10 mouse cellular contexts compared by ENCODE assay signal in the genomic region with DNA sequence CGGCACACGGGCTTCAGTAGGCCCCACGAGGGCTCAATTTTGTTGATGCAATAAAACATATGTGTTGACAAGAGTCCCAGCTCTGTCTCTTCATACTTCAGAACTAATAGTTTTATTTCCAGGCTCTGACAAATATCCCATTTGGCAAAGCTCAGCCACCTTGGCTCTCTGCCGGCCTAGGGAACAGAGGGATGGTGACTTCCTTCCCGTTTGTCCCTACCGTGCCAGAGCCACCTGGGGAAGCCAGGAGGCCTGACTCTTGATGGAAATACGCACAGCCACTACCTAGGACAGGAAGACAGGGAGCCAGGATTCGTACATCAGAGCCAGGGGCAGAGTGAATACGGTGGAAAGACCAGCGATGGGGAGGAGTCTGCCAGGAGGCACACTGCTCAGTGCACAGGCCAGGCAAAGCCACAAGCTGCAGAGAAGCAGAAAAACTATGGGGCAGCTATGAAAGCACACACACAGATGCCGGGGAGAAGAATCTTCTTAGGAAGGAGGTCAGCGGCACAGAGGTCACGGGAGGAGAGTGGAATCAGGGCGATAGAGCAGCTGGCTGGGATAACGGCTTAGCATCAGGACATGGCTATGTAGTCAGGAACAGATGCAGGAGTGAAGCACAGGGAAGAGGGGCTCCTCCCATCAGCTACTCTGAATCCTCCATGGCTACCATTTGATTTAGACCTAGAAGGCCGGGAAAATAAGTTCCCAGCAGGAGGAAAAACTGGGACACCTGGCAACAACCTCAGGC. TPM values are rescaled to one million over a fixed set of nuclear protein-coding genes. Genes with fewer than 3 reads are reported as not detected.
DNase-seq lines count a peak whose midpoint lies in the region; ATAC-seq lines count a peak whose summit lies in the region.
"Had no signal": no experiment of that assay in that cellular context is flagged by ENCODE, and none has a peak within 500 bp of the region (broad histone marks: within the 10 kb centered on the region; RNA-seq: fewer than 3 reads in every experiment).

No protein-coding gene starts in this region.

- H3K9ac ChIP-seq in heart, embryonic 11.5 days (ENCODE audit: low read depth, low read length) = no peak overlapping the region
- H3K9ac ChIP-seq: forebrain, embryonic 12.5 days; liver, embryonic 13.5 days had no signal

- no peaks in the 10 kb centered on the region for H3K36me3 ChIP-seq in heart, embryonic 11.5 days (ENCODE audit: control insufficient read depth, insufficient read depth, low read length)
- H3K36me3 ChIP-seq: liver, embryonic 13.5 days had no signal

- no peak overlapping the region for H3K27ac ChIP-seq in heart, embryonic 11.5 days (ENCODE audit: low read depth, low read length)
- H3K27ac ChIP-seq: forebrain, embryonic 12.5 days; liver, embryonic 13.5 days had no signal

- peaks cover 24% of the 10 kb centered on the region for H3K4me1 ChIP-seq in heart, embryonic 11.5 days (ENCODE audit: control insufficient read depth, insufficient read depth, low read length)

- intact Hi-C loops in heart, postnatal 25 days (cut with DNase I) = loop anchor here (2.0 kb wide), 1 partner anchor 47 kb away; no protein-coding TSS in a partner anchor

- H3K4me2 ChIP-seq in heart, embryonic 11.5 days = no peak overlapping the region
- H3K4me2 ChIP-seq: forebrain, embryonic 12.5 days; liver, embryonic 13.5 days had no signal

- no peak for ATAC-seq in heart, embryonic 11.5 days (replicated peaks; ENCODE audit: insufficient number of reproducible peaks, low FRiP score, low TSS enrichment)

- no peak overlapping the region for H3K4me3 ChIP-seq in heart, embryonic 11.5 days (ENCODE audit: low read depth, low read length)
- H3K4me3 ChIP-seq: forebrain, embryonic 12.5 days; liver, embryonic 13.5 days had no signal

- H3K27me3 ChIP-seq in heart, embryonic 11.5 days (ENCODE audit: control insufficient read depth, insufficient read depth, low read length) = no peaks in the 10 kb centered on the region
- H3K27me3 ChIP-seq: forebrain, embryonic 12.5 days; liver, embryonic 13.5 days had no signal

- DNase-seq in heart, adult 18-20 months = peak; percentile 79 to 82
- DNase-seq in cerebellum, postnatal 14 days = peak; percentile 83 to 89
- DNase-seq in heart, postnatal 25 days (ENCODE audit: low spot score) = peak; percentile 48
- peak; percentile 57 to 73 for DNase-seq in lung, postnatal 4 days
- no peak for DNase-seq in frontal cortex, postnatal 14 days (ENCODE audit: low spot score in 2 of 2)
- no peak for DNase-seq in spleen, postnatal 10 days (ENCODE audit: low spot score in 2 of 2)
- DNase-seq in thymus, postnatal 25 days = no peak
- DNase-seq: liver, embryonic 13.5 days had no signal

- 77% methylated on average over 16 of the region's 16 CpGs for WGBS in heart, embryonic 11.5 days (ENCODE audit: insufficient replicate concordance)

- no peaks in the 10 kb centered on the region for H3K9me3 ChIP-seq in heart, embryonic 11.5 days (replicated peaks; ENCODE audit: control insufficient read depth, low read length)
- H3K9me3 ChIP-seq: forebrain, embryonic 12.5 days; liver, embryonic 13.5 days had no signal

RNA-seq across cellular contexts. Expression of gene Rnf144a, which starts 11.5 kb away (rescaled TPM):
- total RNA-seq in heart, adult 18-20 months (2021) = 10 to 100 TPM in 1 of 2 experiments, 1 to 10 TPM in 1; 9.7 to 12.1 TPM
- 4.6 and 7.4 TPM in 2 replicates for polyA plus RNA-seq in heart, embryonic 11.5 days (2014; fragmentation: Nextera tagmentation; extraction: Ambion mirVana)
- total RNA-seq in heart, postnatal 25 days (2021) = 10 to 100 TPM; 15.5 to 22.1 TPM

RNA-seq across cellular contexts. Expression of gene Rsad2, which starts 52.7 kb away (rescaled TPM):
- total RNA-seq in heart, adult 18-20 months (2021) = 1 to 10 TPM; 5.8 to 7.8 TPM
- 0.13 and 0.20 TPM in 2 replicates for polyA plus RNA-seq in heart, embryonic 11.5 days (2014; fragmentation: Nextera tagmentation; extraction: Ambion mirVana)
- total RNA-seq in heart, postnatal 25 days (2021) = 10 to 100 TPM in 1 of 2 experiments, 1 to 10 TPM in 1; 9.6 to 12.4 TPM

Comparison
In these comparisons a context has a peak if more than half of its experiments do, and no peak if none do; other contexts are left out.
1. DNase-seq: peak in heart, adult 18-20 months (2 of 2), cerebellum, postnatal 14 days (2 of 2), heart, postnatal 25 days (single experiment) and lung, postnatal 4 days (2 of 2); none in frontal cortex, postnatal 14 days (0 of 2), spleen, postnatal 10 days (0 of 2) and thymus, postnatal 25 days (single experiment).